Mouse (Mus musculus): ENCODE data around the gene Uggt1. TPM values are rescaled to one million over a fixed set of nuclear protein-coding genes. Genes with fewer than 3 reads are reported as not detected.

The Uggt1 gene
- polyA plus RNA-seq, 1 experiment from 2014 or later: 75.9 TPM

- WGBS: 87% methylated on average over 4 of the region's 4 CpGs
- Histone ChIP-seq H3K9ac (ENCODE audit: low read length) (no peak overlapping the region), H3K4me1 (ENCODE audit: control insufficient read depth, insufficient read depth, low read length) (peaks cover 3% of the 10 kb centered on the region; the same call in 1 of the 2 replicates)
Measured at GRCm38 (mm10) chr1:36130307-36131035, 114.0 kb downstream of the Uggt1 start.

DNA sequence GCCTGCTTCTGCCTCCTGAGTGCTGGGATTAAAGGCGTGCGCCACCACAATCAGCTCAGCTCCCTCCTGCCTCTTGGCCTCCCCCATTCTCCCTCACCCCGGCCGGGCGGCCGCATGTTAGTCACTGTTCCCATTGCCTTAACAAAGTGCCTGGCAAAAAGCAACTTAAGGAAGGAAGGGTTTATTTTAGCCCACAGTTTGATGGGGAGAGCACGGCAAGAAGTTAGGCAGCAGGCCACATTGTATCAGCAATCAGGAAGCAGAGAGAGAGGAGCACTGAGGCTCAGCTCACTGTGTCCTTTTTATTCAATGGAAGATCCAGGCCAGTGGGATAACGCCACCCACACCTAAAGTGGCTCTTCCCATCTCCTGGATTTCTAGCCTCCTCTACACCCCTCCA is 114.6 kb downstream of the Uggt1 start:
- Histone ChIP-seq H3K4me2 (ENCODE audit: low read depth, severe bottlenecking) (no peak overlapping the region), H3K27ac (replicated peaks; ENCODE audit: low read depth, low read length) (no peak overlapping the region), H3K9ac (ENCODE audit: low read length) (no peak overlapping the region), H3K9me3 (ENCODE audit: control insufficient read depth, low read length) (no peaks in the 10 kb centered on the region), H3K36me3 (ENCODE audit: control insufficient read depth, insufficient read depth, low read length) (no peaks in the 10 kb centered on the region), H3K4me1 (ENCODE audit: control insufficient read depth, insufficient read depth, low read length) (peaks cover 3% of the 10 kb centered on the region; the same call in 1 of the 2 replicates), H3K4me3 (ENCODE audit: low read depth, low read length) (no peak overlapping the region), H3K27me3 (ENCODE audit: control insufficient read depth, insufficient read depth, low read length) (no peaks in the 10 kb centered on the region)
- no peak for ATAC-seq (ENCODE audit: insufficient number of reproducible peaks, low FRiP score, low TSS enrichment, low read depth)
- 90% methylated on average over 8 of the region's 8 CpGs for WGBS
- DNase-seq (ENCODE audit: low spot score): no peak

More at GRCm38 (mm10) chr1:36130307-36131035, 114.0 kb downstream of the Uggt1 start:
- Histone ChIP-seq H3K4me2 (ENCODE audit: low read depth, severe bottlenecking) (no peak overlapping the region), H3K9me3 (ENCODE audit: control insufficient read depth, low read length) (no peaks in the 10 kb centered on the region), H3K4me3 (ENCODE audit: low read depth, low read length) (no peak overlapping the region), H3K36me3 (ENCODE audit: control insufficient read depth, insufficient read depth, low read length) (no peaks in the 10 kb centered on the region), H3K27ac (replicated peaks; ENCODE audit: low read depth, low read length) (no peak overlapping the region), H3K27me3 (ENCODE audit: control insufficient read depth, insufficient read depth, low read length) (no peaks in the 10 kb centered on the region)
- ATAC-seq (ENCODE audit: insufficient number of reproducible peaks, low FRiP score, low TSS enrichment, low read depth): no peak
- DNase-seq (ENCODE audit: low spot score): no peak

GRCm38 (mm10) chr1:36129126-36129525 is 115.4 kb downstream of the Uggt1 start:
- no peaks in the 10 kb centered on the region for H3K36me3 ChIP-seq (ENCODE audit: control insufficient read depth, insufficient read depth, low read length)
- no peak overlapping the region for H3K4me3 ChIP-seq (ENCODE audit: low read depth, low read length)
- 44% methylated on average over 4 of the region's 4 CpGs for WGBS
- no peak overlapping the region for H3K4me2 ChIP-seq (ENCODE audit: low read depth, severe bottlenecking)
- no peaks in the 10 kb centered on the region for H3K27me3 ChIP-seq (ENCODE audit: control insufficient read depth, insufficient read depth, low read length)
- no peak overlapping the region for H3K27ac ChIP-seq (replicated peaks; ENCODE audit: low read depth, low read length)
- ATAC-seq (ENCODE audit: insufficient number of reproducible peaks, low FRiP score, low TSS enrichment, low read depth): no peak
- DNase-seq (ENCODE audit: low spot score): no peak
- H3K4me1 ChIP-seq (ENCODE audit: control insufficient read depth, insufficient read depth, low read length): peaks cover 3% of the 10 kb centered on the region; the same call in 1 of the 2 replicates
- no peak overlapping the region for H3K9ac ChIP-seq (ENCODE audit: low read length)
- H3K9me3 ChIP-seq (ENCODE audit: control insufficient read depth, low read length): no peaks in the 10 kb centered on the region

DNA sequence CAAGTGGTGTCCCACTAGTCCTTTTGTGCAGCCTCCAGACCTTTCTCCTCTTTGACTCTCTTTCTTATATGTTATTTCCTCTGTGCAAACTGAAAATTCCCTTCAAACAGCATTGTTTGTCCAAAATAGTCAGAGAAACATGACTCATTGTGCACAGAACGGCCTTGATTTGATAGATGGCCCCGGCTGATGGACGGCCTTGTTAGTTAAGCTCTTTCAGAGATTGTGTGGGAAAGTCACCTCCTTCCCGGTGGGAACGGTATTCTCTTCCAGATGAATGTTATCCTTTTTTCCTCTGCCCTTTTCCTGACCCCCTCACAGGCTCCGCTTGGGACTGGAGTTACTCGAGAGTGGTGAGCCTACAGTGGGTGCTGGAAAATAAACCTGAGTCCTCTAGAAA is 119.4 kb downstream of the Uggt1 start:
- no peak overlapping the region for H3K27ac ChIP-seq (replicated peaks; ENCODE audit: low read depth, low read length)
- no peaks in the 10 kb centered on the region for H3K9me3 ChIP-seq (ENCODE audit: control insufficient read depth, low read length)
- no peak overlapping the region for H3K4me2 ChIP-seq (ENCODE audit: low read depth, severe bottlenecking)
- H3K36me3 ChIP-seq (ENCODE audit: control insufficient read depth, insufficient read depth, low read length): no peaks in the 10 kb centered on the region
- H3K4me3 ChIP-seq (ENCODE audit: low read depth, low read length): no peak overlapping the region
- no peak for DNase-seq (ENCODE audit: low spot score)
- no peak overlapping the region for H3K9ac ChIP-seq (ENCODE audit: low read length)
- H3K4me1 ChIP-seq (ENCODE audit: control insufficient read depth, insufficient read depth, low read length): peaks cover 3% of the 10 kb centered on the region; the same call in 1 of the 2 replicates
- 71% methylated on average over 7 of the region's 7 CpGs for WGBS
- no peak for ATAC-seq (ENCODE audit: insufficient number of reproducible peaks, low FRiP score, low TSS enrichment, low read depth)
- no peaks in the 10 kb centered on the region for H3K27me3 ChIP-seq (ENCODE audit: control insufficient read depth, insufficient read depth, low read length)

DNA sequence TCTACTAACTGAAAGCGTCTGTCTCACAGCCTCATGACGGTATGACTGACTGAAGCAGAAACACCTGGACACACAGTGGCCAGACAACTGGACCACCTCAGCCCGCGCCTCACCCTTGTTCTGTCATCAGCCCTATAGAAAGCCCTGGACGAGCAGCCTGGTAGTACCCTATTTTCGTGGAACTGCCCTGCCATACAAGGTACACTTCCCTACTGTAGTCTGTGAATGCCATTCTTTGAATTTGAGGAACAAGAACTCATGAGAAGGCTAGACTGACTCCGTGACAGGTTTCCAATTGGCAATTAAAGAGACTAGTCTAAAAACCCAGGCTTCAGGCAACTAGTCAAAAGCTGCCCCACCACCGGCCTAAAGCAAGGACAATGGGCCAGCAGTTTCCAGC is 123.3 kb downstream of the Uggt1 start:
- no peak overlapping the region for H3K4me2 ChIP-seq (ENCODE audit: low read depth, severe bottlenecking)
- ATAC-seq (ENCODE audit: insufficient number of reproducible peaks, low FRiP score, low TSS enrichment, low read depth): no peak
- no peak overlapping the region for H3K9ac ChIP-seq (ENCODE audit: low read length)
- H3K27me3 ChIP-seq (ENCODE audit: control insufficient read depth, insufficient read depth, low read length): no peaks in the 10 kb centered on the region
- H3K4me1 ChIP-seq (ENCODE audit: control insufficient read depth, insufficient read depth, low read length): no peaks in the 10 kb centered on the region
- WGBS: 91% methylated on average over 8 of the region's 8 CpGs
- H3K27ac ChIP-seq (replicated peaks; ENCODE audit: low read depth, low read length): no peak overlapping the region
- H3K9me3 ChIP-seq (ENCODE audit: control insufficient read depth, low read length): no peaks in the 10 kb centered on the region
- no peaks in the 10 kb centered on the region for H3K36me3 ChIP-seq (ENCODE audit: control insufficient read depth, insufficient read depth, low read length)
- DNase-seq (ENCODE audit: low spot score): no peak
- no peak overlapping the region for H3K4me3 ChIP-seq (ENCODE audit: low read depth, low read length)

DNA sequence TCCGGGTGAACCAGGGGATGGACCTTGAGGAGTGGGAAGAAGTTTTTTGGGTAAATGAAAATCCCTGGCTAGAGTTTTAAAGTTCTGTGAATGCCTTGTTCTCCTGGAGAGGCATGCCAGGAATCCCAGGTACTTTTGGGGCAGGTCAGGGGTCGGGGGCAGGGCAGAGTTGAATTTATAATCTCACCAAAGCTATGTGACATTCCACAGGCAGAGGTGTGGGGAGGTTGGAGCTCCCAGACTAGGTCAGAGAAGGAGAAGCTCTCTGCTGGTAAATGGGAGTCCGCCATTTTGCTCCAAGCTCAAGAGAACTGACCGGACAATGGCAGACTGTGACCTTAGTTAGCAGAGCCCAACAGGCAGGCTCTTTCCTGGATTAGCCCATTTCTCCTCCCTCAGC is 125.1 kb downstream of the Uggt1 start:
- Histone ChIP-seq H3K4me1 (ENCODE audit: control insufficient read depth, insufficient read depth, low read length) (no peaks in the 10 kb centered on the region), H3K27me3 (ENCODE audit: control insufficient read depth, insufficient read depth, low read length) (no peaks in the 10 kb centered on the region)

GRCm38 (mm10) chr1:36118958-36119357 is 125.6 kb downstream of the Uggt1 start:
- Histone ChIP-seq H3K4me1 (ENCODE audit: control insufficient read depth, insufficient read depth, low read length) (no peaks in the 10 kb centered on the region), H3K4me2 (ENCODE audit: low read depth, severe bottlenecking) (no peak overlapping the region), H3K4me3 (ENCODE audit: low read depth, low read length) (no peak overlapping the region), H3K36me3 (ENCODE audit: control insufficient read depth, insufficient read depth, low read length) (no peaks in the 10 kb centered on the region), H3K27me3 (ENCODE audit: control insufficient read depth, insufficient read depth, low read length) (no peaks in the 10 kb centered on the region), H3K27ac (replicated peaks; ENCODE audit: low read depth, low read length) (no peak overlapping the region), H3K9ac (ENCODE audit: low read length) (no peak overlapping the region), H3K9me3 (ENCODE audit: control insufficient read depth, low read length) (no peaks in the 10 kb centered on the region)
- no peak for DNase-seq (ENCODE audit: low spot score)
- WGBS: 89% methylated on average over 3 of the region's 3 CpGs
- ATAC-seq (ENCODE audit: insufficient number of reproducible peaks, low FRiP score, low TSS enrichment, low read depth): no peak

More for the DNA sequence above, 125.1 kb downstream of the Uggt1 start:
- H3K9me3 ChIP-seq (ENCODE audit: control insufficient read depth, low read length): no peaks in the 10 kb centered on the region
- no peak overlapping the region for H3K9ac ChIP-seq (ENCODE audit: low read length)
- H3K4me3 ChIP-seq (ENCODE audit: low read depth, low read length): no peak overlapping the region
- H3K36me3 ChIP-seq (ENCODE audit: control insufficient read depth, insufficient read depth, low read length): no peaks in the 10 kb centered on the region
- no peak overlapping the region for H3K4me2 ChIP-seq (ENCODE audit: low read depth, severe bottlenecking)
- H3K27ac ChIP-seq (replicated peaks; ENCODE audit: low read depth, low read length): no peak overlapping the region
- no peak for DNase-seq (ENCODE audit: low spot score)
- no peak for ATAC-seq (ENCODE audit: insufficient number of reproducible peaks, low FRiP score, low TSS enrichment, low read depth)
- 82% methylated on average over 4 of the region's 4 CpGs for WGBS

DNA sequence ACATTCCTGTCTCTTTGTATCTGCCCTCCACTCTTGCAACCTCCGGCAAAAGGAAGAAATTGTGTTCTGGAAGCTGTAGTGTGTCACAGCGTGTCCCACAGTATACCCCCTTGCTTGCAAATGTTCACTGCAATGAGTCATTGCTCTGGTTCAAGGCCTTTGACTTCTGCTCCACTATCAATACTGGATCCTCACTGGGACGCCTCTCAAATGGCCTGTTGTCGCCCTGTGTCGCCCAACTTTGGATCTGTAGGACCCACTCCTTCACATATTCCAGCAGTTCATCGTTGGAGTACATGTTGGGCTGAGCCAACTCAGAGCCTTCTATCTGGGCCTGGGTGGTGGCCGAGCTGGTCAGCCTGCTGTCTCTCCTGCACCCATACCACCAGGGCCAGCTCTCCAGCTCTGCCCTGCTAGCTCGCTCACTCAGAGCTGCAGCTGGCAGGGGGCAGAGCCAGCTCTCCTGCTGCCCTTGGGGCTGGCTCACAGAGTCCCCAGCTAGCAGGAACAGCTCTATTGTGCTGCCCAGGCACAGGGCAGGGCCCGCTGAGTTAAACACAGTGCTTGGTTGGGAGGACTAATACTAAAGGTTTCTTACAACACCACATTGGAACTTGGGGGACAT is 126.3 kb downstream of the Uggt1 start:
- Histone ChIP-seq H3K4me1 (ENCODE audit: control insufficient read depth, insufficient read depth, low read length) (no peaks in the 10 kb centered on the region), H3K27ac (replicated peaks; ENCODE audit: low read depth, low read length) (no peak overlapping the region), H3K4me2 (ENCODE audit: low read depth, severe bottlenecking) (no peak overlapping the region), H3K9me3 (ENCODE audit: control insufficient read depth, low read length) (no peaks in the 10 kb centered on the region), H3K9ac (ENCODE audit: low read length) (no peak overlapping the region), H3K27me3 (ENCODE audit: control insufficient read depth, insufficient read depth, low read length) (no peaks in the 10 kb centered on the region), H3K36me3 (ENCODE audit: control insufficient read depth, insufficient read depth, low read length) (no peaks in the 10 kb centered on the region), H3K4me3 (ENCODE audit: low read depth, low read length) (no peak overlapping the region)
- DNase-seq (ENCODE audit: low spot score): no peak
- ATAC-seq (ENCODE audit: insufficient number of reproducible peaks, low FRiP score, low TSS enrichment, low read depth): no peak
- 85% methylated on average over 9 of the region's 9 CpGs for WGBS

All from limb, embryonic 11.5 days (tissue).